Mouse (Mus musculus): ENCODE data around the gene Nsdhl. TPM values are rescaled to one million over a fixed set of nuclear protein-coding genes. Genes with fewer than 3 reads are reported as not detected.
A peak's percentile ranks its signal among the peaks of the same experiment; 100 is the strongest.

The Nsdhl gene
- polyA plus RNA-seq, 2 experiments, result 23.5 to 24.7 TPM

- Histone ChIP-seq H3K9me3 (ENCODE audit: control insufficient read depth, low read length) (no peaks in the 10 kb centered on the region), H3K9ac (replicated peaks) (no peak overlapping the region), H3K27me3 (ENCODE audit: control insufficient read depth, insufficient read depth, low read length) (peaks cover 2% of the 10 kb centered on the region; the same call in 1 of the 2 replicates), H3K27ac (no peak overlapping the region), H3K4me3 (ENCODE audit: insufficient read depth in 1 of 2, low read depth in 2 of 2, low read length in 2 of 2) (no peak overlapping the region), H3K4me2 (ENCODE audit: low read depth) (no peak overlapping the region), H3K36me3 (replicated peaks; ENCODE audit: control insufficient read depth, insufficient read depth, low read depth) (no peaks in the 10 kb centered on the region), H3K4me1 (replicated peaks; ENCODE audit: control insufficient read depth in 2 of 2, insufficient read depth in 2 of 2, low read length in 1 of 2) (no peaks in the 10 kb centered on the region; a peak in 1 of 4 replicates)
- DNase-seq (ENCODE audit: low read depth in 3 of 3, low spot score in 3 of 3), result no peak
- WGBS (ENCODE audit: insufficient replicate concordance), result 52% methylated on average over 3 of the region's 3 CpGs
- ATAC-seq (ENCODE audit: insufficient read depth), result no peak
- TF ChIP-seq EP300 (IDR thresholded peaks at IDR 0.05; ENCODE audit: low read depth) (no peak), CTCF (IDR thresholded peaks at IDR 0.05; ENCODE audit: low read depth) (no peak)
Observed at GRCm38 (mm10) chrX:72990581-72990980, 72.2 kb downstream of the Nsdhl start.

DNA sequence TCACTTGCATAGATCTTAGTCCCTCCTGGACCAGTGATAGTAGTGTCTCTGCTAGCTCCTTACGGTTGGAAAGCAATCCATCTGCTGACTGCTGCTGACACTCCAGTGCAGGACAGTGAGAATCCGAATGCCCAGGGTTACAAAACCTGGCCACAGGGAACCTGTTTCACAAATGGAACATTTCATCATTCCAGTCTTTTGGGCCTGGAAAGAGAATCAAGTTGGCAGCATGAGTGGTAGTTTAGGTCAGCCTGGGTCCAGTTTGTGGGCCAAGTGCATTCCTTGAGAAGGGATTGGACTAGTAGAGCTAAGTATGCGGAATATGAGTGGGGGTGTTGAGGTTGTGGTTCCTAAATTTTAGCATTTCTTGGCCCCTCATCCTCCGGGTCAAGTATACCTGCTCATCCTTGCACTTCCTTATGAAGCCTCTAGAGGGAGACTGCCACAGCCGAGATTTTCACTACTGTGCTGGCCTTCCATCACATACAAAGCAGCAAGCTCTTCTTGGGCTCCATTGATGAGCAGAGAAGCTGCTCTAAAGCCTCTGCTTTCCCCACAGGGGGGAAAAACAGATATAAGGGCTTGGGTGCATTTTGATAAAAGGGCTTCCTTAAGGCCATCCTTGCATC is 74.0 kb downstream of the Nsdhl start:
- WGBS (ENCODE audit: insufficient replicate concordance), result 39% methylated on average over 5 of the region's 5 CpGs
- Histone ChIP-seq H3K4me1 (replicated peaks; ENCODE audit: control insufficient read depth in 2 of 2, insufficient read depth in 2 of 2, low read length in 1 of 2) (no peaks in the 10 kb centered on the region), H3K4me3 (ENCODE audit: insufficient read depth in 1 of 2, low read depth in 2 of 2, low read length in 2 of 2) (no peak overlapping the region), H3K9ac (replicated peaks) (no peak overlapping the region), H3K36me3 (replicated peaks; ENCODE audit: control insufficient read depth, insufficient read depth, low read depth) (no peaks in the 10 kb centered on the region), H3K27me3 (ENCODE audit: control insufficient read depth, insufficient read depth, low read length) (no peaks in the 10 kb centered on the region), H3K4me2 (ENCODE audit: low read depth) (no peak overlapping the region), H3K27ac (no peak overlapping the region), H3K9me3 (ENCODE audit: control insufficient read depth, low read length) (no peaks in the 10 kb centered on the region)
- DNase-seq (ENCODE audit: low read depth in 3 of 3, low spot score in 3 of 3) (no peak), ATAC-seq (ENCODE audit: insufficient read depth) (no peak)
- TF ChIP-seq EP300 (IDR thresholded peaks at IDR 0.05; ENCODE audit: low read depth) (no peak), CTCF (IDR thresholded peaks at IDR 0.05; ENCODE audit: low read depth) (peak; percentile 73)

DNA sequence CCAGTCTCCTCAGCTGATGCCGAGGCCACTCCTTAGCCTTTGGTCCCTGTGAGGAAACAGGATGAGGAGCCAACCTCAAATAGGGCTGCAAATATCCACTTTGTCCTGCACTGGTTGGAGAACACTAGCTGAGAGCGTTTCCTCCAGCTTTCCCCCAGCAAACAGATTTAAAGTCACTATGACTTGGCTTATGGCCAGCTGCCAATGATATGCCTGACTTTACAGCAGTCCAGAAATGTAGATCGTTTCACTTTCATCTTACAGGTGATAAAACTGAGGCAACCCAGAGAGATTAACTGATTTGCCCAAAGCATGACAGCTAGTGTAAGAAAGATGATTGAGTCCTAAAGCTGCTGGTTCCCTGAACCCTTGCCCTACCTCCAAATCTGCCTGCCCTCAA is 77.2 kb downstream of the Nsdhl start:
- WGBS (ENCODE audit: insufficient replicate concordance), result 54% methylated on average over 3 of the region's 3 CpGs
- Histone ChIP-seq H3K27ac (no peak overlapping the region), H3K4me1 (replicated peaks; ENCODE audit: control insufficient read depth in 2 of 2, insufficient read depth in 2 of 2, low read length in 1 of 2) (no peaks in the 10 kb centered on the region), H3K9ac (replicated peaks) (no peak overlapping the region), H3K4me2 (ENCODE audit: low read depth) (no peak overlapping the region), H3K4me3 (ENCODE audit: insufficient read depth in 1 of 2, low read depth in 2 of 2, low read length in 2 of 2) (no peak overlapping the region), H3K9me3 (ENCODE audit: control insufficient read depth, low read length) (no peaks in the 10 kb centered on the region), H3K27me3 (ENCODE audit: control insufficient read depth, insufficient read depth, low read length) (no peaks in the 10 kb centered on the region; the same call in 1 of the 2 replicates), H3K36me3 (replicated peaks; ENCODE audit: control insufficient read depth, insufficient read depth, low read depth) (no peaks in the 10 kb centered on the region)
- DNase-seq (ENCODE audit: low read depth in 3 of 3, low spot score in 3 of 3) (no peak), ATAC-seq (ENCODE audit: insufficient read depth) (no peak)
- TF ChIP-seq CTCF (IDR thresholded peaks at IDR 0.05; ENCODE audit: low read depth) (no peak), EP300 (IDR thresholded peaks at IDR 0.05; ENCODE audit: low read depth) (no peak)

DNA sequence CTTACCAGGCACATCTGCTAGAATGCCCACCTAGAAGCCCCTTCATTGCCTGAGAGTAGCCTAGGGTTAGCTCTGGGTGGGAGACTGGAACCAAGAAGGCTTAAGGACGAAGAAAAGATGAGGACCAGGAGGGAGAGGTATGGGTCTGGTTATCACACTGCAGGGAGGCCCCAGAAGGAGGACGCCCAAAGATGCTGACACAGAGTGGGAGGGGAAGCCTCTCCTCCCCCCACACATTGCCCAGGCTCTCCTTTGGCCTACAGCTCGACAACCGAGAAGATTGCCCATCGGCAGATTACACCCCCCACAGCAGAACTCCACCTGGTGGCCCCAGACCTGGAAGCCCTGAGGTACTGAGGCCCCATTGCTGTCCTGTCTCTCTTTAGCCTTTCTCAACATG is 84.8 kb downstream of the Nsdhl start:
- ATAC-seq (ENCODE audit: insufficient read depth), result peak; percentile 59
- H3K27ac ChIP-seq, result no peak overlapping the region
- TF ChIP-seq CTCF (IDR thresholded peaks at IDR 0.05; ENCODE audit: low read depth) (no peak), EP300 (IDR thresholded peaks at IDR 0.05; ENCODE audit: low read depth) (no peak)
- H3K27me3 ChIP-seq (ENCODE audit: control insufficient read depth, insufficient read depth, low read length), result no peaks in the 10 kb centered on the region; the same call in 1 of the 2 replicates
- peak overlapping the region; percentile 49 for H3K4me2 ChIP-seq (ENCODE audit: low read depth)
- H3K9ac ChIP-seq (replicated peaks), result no peak overlapping the region
- 47% methylated on average over 5 of the region's 5 CpGs for WGBS (ENCODE audit: insufficient replicate concordance)
- H3K9me3 ChIP-seq (ENCODE audit: control insufficient read depth, low read length), result no peaks in the 10 kb centered on the region
- peaks cover 15 to 33% of the 10 kb centered on the region in 2 experiments for H3K4me1 ChIP-seq (replicated peaks; ENCODE audit: control insufficient read depth in 2 of 2, insufficient read depth in 2 of 2, low read length in 1 of 2)
- 0 out of 4 replicates have a peak overlapping the region, but pooled peaks of 1 of the 2 experiments have one; percentile 19 for H3K4me3 ChIP-seq (ENCODE audit: insufficient read depth in 1 of 2, low read depth in 2 of 2, low read length in 2 of 2)
- H3K36me3 ChIP-seq (replicated peaks; ENCODE audit: control insufficient read depth, insufficient read depth, low read depth), result no peaks in the 10 kb centered on the region
- DNase-seq (ENCODE audit: low read depth in 3 of 3, low spot score in 3 of 3), result no peak

DNA sequence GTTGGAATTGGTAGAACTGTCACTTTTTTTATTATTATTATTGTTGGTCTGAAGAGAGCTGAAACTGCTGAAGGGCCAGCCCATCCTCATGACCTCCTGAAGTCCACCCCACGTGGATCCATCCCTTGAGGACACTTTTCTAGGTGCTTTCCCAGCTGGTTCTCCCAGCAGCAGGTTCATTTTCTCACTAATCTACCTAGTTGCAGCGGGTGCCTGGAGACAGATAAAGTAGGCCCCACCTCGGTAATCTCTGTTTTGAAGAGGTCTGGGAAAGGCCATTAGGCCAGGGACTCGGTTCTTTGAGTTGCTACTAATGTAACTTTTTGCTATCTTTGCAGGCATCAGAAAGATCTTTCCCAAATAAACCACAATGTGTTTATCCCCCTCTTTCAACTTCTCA is 87.3 kb downstream of the Nsdhl start:
- Histone ChIP-seq H3K4me1 (replicated peaks; ENCODE audit: control insufficient read depth in 2 of 2, insufficient read depth in 2 of 2, low read length in 1 of 2) (peaks cover 15 to 35% of the 10 kb centered on the region in 2 experiments), H3K4me2 (ENCODE audit: low read depth) (peak overlapping the region; percentile 52), H3K4me3 (ENCODE audit: insufficient read depth in 1 of 2, low read depth in 2 of 2, low read length in 2 of 2) (no peak overlapping the region), H3K9ac (replicated peaks) (no peak overlapping the region; the same call in 1 of the 2 replicates), H3K9me3 (ENCODE audit: control insufficient read depth, low read length) (no peaks in the 10 kb centered on the region), H3K27ac (peak overlapping the region; percentile 65), H3K27me3 (ENCODE audit: control insufficient read depth, insufficient read depth, low read length) (no peaks in the 10 kb centered on the region), H3K36me3 (replicated peaks; ENCODE audit: control insufficient read depth, insufficient read depth, low read depth) (no peaks in the 10 kb centered on the region)
- WGBS (ENCODE audit: insufficient replicate concordance), result 26% methylated on average over 4 of the region's 4 CpGs
- ATAC-seq (ENCODE audit: insufficient read depth) (peak; percentile 38; the same call in 1 of the 2 replicates), DNase-seq (ENCODE audit: low read depth in 3 of 3, low spot score in 3 of 3) (peak; percentile 44 to 70 (median 58))
- TF ChIP-seq CTCF (IDR thresholded peaks at IDR 0.05; ENCODE audit: low read depth), result no peak
- TF ChIP-seq EP300 (IDR thresholded peaks at IDR 0.05; ENCODE audit: low read depth), result peak; percentile 74

All from liver, embryonic 14.5 days (tissue).